Mouse (Mus musculus) gastrocnemius, postnatal 25 days (tissue): ENCODE data around the gene Pim3. TPM values are rescaled to one million over a fixed set of nuclear protein-coding genes. Genes with fewer than 3 reads are reported as not detected.

Experiments used
- DNase-seq: peaks from one replicate; pipeline ENCODE4 v3.0.0; 2022
- total RNA-seq, 2 experiments: library from RNA; stranded (reverse); gene quantifications; 1 replicate in 1 of 2; 2 replicates in 1 of 2; pipeline ENCODE4 v1.2.3; 2021

Gene Pim3
- total RNA-seq, 2 experiments from 2014 or later, result 20.6 to 22.2 TPM

GRCm38 (mm10) chr15:88881253-88882044 is 19.5 kb downstream of the Pim3 start:
- no peak for DNase-seq

GRCm38 (mm10) chr15:88882851-88883250 is 20.9 kb downstream of the Pim3 start:
- no peak for DNase-seq

- no peak for DNase-seq
Observed at GRCm38 (mm10) chr15:88883342-88883741, 21.4 kb downstream of the Pim3 start.

- no peak for DNase-seq
Observed at GRCm38 (mm10) chr15:88885376-88885775, 23.4 kb downstream of the Pim3 start.

GRCm38 (mm10) chr15:88889032-88889431 is 27.0 kb downstream of the Pim3 start:
- DNase-seq, result no peak

GRCm38 (mm10) chr15:88889994-88890393 is 28.0 kb downstream of the Pim3 start:
- no peak for DNase-seq

- peak; percentile 31 for DNase-seq
Observed at GRCm38 (mm10) chr15:88890751-88891675, 29.0 kb downstream of the Pim3 start.

GRCm38 (mm10) chr15:88891676-88892040 is 29.7 kb downstream of the Pim3 start:
- DNase-seq, result no peak

GRCm38 (mm10) chr15:88892252-88892651 is 30.3 kb downstream of the Pim3 start:
- no peak for DNase-seq

- DNase-seq, result no peak
Observed at GRCm38 (mm10) chr15:88892876-88893275, 30.9 kb downstream of the Pim3 start.

- DNase-seq, result no peak
Observed at GRCm38 (mm10) chr15:88895119-88895518, 33.1 kb downstream of the Pim3 start.

- DNase-seq, result no peak
Observed at GRCm38 (mm10) chr15:88895891-88896290, 33.9 kb downstream of the Pim3 start.

GRCm38 (mm10) chr15:88896341-88896980 is 34.5 kb downstream of the Pim3 start:
- no peak for DNase-seq

GRCm38 (mm10) chr15:88902200-88902875 is 40.4 kb downstream of the Pim3 start:
- no peak for DNase-seq

- DNase-seq, result no peak
Observed at GRCm38 (mm10) chr15:88903086-88903485, 41.1 kb downstream of the Pim3 start.

GRCm38 (mm10) chr15:88904056-88904811 is 42.2 kb downstream of the Pim3 start:
- DNase-seq, result no peak

- DNase-seq, result no peak
Observed at GRCm38 (mm10) chr15:88906347-88906746, 44.4 kb downstream of the Pim3 start.

GRCm38 (mm10) chr15:88915046-88915445 is 53.1 kb downstream of the Pim3 start:
- no peak for DNase-seq
